Mouse (Mus musculus): ENCODE measurements around the gene Tcf20.

DNA sequence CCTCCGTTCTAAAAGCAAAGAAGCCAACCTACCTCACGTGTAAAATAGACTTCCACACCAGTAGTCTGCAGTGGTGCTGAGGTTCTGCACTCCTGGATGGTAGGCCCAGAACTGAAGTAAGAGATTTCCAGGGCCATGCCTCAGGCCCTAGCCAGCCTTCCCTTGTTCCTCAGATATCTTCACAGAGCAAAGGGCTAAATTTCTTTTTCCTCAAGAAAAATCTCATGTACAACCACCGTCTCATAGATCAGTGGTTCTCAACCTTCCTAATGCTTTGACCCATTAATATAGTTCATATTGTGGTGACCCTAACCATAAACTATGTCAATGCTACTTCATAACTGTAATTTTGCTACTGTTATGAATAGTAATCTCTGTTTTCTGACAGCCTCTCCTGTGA is 87.3 kb downstream of the Tcf20 start:
- TF ChIP-seq CTCF (conservative IDR thresholded peaks at IDR 0.05; ENCODE audit: low read length) (no peak), POU5F1 (IDR thresholded peaks at IDR 0.05; ENCODE audit: borderline replicate concordance, low read length) (no peak), NANOG (IDR thresholded peaks at IDR 0.05; ENCODE audit: borderline replicate concordance, low read length) (no peak)
